Mouse (Mus musculus): Measurements from ENCODE around the gene Gtf2h4.

GRCm38 (mm10) chr17:35702605-35703004, 29.1 kb upstream of the Gtf2h4 start:
- TF ChIP-seq CTCF (IDR thresholded peaks at IDR 0.05; ENCODE audit: low read depth, low read length) (no peak), EP300 (IDR thresholded peaks at IDR 0.05; ENCODE audit: insufficient read depth, low read depth, low read length) (no peak), POLR2A (IDR thresholded peaks at IDR 0.05; ENCODE audit: insufficient read depth, low read length) (no peak)
